Mouse (Mus musculus) lung, postnatal 4 days (tissue): ENCODE data around the gene Megf8.
A peak's percentile ranks its signal among the peaks of the same experiment; 100 is the strongest.

Source experiments
- DNase-seq, 2 experiments: peaks; one replicate each; pipeline ENCODE4 v3.0.0; 2021

Gene Megf8

DNA sequence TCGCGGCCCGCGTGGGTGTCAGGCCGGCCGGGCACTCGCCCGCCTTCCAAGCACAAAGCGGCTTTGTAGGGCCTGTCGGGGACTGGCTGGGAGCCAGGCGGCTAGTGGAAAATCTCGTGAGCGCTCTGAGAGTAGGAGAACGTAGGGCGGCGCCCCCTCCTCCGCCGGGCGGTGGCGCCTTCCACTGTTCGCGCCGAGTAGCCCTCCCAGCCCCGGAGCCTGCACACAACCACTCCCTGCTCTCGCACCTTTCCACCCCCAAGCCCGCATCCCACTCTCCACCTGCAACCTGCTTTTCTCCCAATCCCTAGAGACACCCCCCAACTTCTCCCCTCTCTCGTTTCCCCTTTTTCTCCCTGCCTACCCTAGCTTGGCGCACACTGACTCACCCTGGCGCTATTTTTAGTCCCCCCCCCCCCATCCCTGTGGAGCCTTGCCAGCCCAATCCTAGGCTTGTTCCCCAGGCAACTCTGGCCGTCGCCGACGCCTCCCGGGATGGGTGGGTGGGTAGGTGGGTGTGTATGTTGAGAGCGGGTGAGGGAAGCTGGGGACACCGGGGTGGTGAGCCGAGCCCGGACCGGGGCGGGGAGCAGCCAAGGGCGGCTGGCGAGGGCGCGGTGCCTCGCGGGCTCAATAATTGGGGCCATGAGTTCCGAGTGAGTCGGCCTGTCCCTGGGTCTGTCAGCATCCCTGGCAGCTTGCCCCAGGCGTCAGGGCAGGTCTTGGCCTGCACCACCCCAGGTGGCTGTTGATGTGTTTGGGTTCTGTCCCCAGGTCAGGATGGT, 37.7 kb upstream of the Megf8 start:
- DNase-seq, result peak; percentile 91 to 94

DNA sequence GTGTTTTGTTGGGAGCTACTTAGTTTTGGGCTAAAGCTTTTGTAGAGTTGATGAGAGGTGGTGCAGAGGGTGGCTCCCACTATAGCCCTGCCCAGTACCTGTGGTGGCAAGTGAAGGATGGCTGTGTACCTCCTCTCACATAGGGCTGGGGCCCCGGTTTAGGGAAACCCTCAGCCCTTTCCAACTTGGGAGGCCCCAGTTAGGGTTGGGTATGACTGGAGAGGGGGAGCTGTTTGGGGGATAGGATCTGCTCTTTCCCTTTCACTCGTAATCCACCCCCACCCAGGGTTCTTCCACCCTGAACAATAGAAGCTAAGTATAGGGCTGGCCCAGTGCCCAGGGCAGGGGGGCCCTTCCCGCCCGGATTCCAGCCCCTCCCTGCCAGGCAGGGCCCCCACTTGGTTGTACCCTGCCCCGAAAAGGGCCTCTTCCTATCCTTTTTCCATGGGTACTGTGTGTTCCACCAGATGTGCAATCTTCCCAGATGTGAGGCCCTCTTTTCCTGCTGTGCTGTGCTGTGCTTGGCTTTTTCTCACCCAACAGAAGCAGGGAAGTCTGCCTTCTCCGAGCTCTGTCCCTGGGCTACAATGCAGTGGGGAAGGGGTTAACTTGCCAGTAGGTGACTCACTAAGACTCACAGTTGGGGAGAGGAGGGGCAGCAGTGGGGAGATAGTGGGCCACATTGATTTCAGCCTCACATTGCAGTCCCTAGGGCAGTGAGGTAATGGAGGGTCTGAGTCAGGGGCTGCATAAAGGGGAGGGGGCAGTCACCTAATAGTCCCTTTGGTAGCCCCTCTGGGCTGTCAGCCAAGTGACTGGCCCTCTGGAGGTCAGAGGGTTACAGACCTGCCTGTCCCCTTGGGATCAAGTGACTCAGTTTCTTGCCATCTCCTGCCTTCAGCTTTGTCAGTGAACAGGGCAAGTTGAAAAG, 36.8 kb upstream of the Megf8 start:
- peak; percentile 75 to 86 for DNase-seq

DNA sequence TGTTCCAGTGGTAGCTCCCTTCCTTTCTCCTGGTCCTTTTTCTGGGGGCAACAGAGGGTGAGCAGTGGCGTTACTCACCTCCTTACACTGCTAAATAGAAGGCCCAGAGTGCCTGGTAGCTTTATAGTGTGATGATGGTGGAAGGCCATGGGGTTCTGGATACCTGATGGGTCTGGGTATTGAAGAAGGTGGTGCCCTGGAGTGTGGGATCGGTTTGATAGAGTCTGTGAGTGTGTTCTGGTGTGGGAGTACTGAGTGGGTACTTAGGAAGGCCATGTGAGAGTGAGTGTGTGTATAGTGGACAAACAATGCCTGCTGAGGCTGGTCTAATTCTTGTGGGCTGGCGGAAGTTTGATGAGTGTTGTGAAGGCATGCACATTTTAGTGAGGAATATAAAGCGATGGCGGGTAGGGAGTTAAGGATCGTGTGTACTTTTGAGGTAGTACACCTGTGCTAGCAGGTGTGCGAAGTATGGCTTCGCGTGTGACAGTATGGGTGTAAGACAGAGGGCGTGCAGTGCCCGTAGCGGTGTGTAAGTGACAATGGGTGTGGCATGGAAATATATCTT, 35.7 kb upstream of the Megf8 start:
- peak in 1 of 2 experiments; percentile 18 for DNase-seq

DNA sequence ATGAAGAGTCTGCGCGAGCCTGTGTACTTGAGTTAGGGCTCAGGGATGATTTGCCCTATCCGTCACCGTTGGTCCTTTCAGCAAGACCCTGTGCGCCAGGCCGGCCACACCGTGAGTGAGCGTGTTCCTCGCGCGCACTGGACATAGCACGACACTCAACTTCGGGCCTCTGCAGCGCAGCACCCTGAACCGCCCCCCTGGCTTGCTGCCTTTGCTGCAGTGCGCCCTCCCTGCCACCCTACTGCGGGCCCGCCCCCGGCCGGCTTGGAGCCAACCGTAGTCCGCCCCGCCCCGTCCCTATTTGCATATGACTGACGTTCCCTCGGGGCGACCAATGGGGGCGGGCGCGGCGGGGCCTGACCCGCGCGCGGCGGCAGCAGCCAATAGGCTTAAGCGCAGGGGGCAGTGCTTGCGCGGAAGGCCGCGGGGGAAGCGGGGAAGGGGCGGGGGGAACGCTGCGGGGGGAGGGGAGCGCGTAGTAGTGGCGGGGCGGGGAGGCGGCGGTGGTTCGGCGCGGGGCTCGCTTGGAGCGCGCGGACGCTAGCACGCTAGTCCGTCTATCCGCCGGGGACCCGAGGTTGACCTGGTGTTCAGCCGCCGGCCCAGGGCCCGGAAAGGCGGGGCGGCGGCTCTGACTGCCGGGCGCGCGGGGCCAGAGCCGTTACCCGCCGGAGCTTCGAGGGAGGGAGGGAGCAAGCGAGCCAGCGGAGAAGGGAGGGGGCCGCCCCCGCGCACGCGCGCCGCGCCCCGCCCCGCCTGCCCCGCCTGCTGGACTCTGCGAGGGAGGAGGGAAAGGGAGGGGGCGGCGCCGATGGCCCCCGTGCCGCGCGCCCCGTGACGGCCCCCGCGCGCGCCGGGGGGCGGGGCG, 35.0 kb upstream of the Megf8 start:
- peak; percentile 99 for DNase-seq

DNA sequence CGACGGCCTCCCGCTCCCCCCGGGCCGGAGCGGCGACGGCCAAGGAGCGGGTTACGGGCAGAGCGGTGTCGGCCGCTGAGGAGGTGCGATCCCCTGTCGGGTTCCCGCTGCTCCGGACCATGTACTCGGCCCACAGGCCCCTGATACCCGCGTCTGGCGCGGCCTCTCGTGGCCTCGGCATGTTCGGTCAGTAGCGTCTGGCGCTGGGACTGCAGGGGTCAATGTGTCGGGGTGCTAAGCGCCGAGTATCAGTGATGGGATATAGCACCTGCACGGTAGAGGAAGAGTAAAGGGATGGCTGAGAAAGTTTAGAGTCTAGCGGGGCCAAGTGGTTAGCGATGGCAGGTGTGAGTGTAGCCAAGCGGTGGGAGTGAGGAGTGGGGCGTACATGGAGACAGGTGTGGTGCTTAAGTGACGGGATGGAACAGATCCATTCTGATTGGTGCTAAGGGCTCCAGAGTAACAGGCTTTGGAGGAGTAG, 34.2 kb upstream of the Megf8 start:
- DNase-seq, result peak; percentile 65 to 74

DNA sequence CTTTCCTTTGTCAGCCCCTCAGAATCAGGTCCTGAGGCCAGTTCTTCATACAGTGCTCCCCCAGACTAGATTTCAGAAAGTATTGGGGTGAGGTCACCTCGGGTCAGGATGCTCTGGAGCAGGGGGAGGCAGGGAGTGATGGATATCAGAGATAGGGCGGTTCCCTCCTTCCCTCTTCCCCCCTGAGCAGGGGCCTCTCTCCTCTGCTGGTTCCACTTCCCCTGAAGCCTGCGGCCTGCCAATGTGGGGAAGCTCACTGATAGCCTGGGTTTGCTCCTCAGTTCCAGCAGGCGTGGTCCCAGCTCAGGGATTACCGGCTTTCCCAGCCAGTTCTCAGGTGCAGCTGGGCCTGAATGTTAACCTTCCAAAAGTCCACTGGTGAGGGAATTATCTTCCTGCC, 33.3 kb upstream of the Megf8 start:
- peak in 1 of 2 experiments; percentile 40 for DNase-seq

DNA sequence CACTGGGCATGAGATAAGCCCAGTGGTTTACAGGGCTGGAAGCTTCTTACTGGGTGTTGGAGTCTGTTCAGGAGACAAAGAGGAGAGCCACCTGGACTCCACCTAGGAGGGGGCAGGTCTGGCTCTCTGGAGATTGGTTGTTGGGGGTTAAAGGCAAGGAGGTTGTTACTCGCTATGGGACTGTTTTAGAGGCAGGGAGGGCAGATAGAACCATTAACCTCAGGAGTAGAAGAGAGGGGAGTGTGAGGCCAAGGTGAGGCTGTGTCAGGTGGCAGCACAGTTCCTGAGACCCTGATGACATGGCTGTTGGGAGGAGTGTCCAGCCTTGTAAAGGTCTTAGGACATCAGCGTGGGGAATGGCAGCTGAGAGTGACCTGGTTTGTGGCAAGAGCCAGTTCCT, 32.8 kb upstream of the Megf8 start:
- no peak for DNase-seq

DNA sequence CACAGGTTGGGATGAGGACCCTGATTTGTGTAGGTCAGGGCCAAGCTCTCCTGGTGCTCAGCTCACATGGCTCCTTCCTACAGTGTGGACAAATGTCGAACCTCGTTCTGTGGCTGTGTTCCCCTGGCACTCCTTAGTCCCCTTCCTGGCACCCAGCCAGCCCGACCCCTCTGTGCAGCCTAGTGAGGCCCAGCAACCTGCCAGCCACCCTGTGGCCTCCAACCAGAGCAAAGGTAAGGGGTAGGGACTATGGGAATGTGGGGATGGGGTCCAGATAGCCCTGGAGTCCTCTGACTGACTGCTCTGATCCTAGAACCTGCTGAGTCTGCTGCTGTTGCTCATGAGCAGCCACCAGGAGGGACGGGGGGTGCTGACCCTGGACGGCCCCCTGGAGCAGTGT, 32.2 kb upstream of the Megf8 start:
- peak in 1 of 2 experiments; percentile 37 for DNase-seq

DNA sequence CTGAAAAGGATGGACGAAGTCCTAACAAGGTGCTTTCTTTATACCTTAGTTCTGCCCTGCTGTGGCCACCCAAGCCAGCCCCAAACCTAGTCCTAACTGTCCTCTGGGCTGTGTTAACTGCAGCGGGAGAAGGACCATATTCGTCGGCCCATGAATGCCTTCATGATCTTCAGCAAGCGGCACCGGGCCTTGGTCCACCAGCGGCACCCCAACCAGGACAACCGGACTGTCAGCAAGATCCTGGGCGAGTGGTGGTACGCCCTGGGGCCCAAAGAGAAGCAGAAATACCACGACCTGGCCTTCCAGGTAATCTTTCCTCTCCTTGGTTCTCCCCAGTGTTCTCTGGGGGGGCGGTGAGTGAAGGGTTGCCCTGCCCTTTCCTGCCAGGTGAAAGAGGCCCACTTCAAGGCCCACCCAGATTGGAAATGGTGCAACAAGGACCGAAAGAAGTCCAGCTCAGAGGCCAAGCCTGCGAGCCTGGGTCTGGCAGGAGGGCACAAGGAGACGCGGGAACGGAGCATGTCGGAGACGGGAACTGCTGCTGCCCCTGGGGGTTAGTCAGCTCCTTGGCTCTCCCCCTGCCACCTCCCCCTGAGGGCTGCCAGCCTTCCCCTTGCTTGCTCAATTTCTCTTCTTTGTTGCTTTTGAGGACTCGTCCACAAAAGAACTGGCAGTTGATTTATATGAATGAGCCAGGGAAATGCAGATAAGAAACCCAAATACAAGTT, 31.3 kb upstream of the Megf8 start:
- no peak for DNase-seq

DNA sequence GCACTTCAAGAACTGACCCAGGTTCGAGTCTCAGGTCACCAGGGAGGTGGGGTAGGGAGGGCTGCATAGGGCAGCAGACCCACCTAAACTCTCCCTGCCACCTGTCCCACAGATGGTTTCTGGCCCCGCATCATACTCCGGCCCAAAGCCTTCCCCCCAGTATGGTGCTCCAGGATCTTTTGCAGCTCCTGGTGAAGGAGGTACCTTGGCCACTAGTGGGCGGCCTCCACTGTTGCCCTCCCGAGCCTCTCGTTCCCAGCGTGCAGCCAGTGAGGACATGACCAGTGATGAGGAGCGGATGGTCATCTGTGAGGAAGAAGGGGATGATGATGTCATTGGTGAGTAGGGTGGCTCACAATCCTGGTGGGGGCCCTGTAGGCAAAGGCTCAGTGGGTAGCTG, 30.0 kb upstream of the Megf8 start:
- no peak for DNase-seq

DNA sequence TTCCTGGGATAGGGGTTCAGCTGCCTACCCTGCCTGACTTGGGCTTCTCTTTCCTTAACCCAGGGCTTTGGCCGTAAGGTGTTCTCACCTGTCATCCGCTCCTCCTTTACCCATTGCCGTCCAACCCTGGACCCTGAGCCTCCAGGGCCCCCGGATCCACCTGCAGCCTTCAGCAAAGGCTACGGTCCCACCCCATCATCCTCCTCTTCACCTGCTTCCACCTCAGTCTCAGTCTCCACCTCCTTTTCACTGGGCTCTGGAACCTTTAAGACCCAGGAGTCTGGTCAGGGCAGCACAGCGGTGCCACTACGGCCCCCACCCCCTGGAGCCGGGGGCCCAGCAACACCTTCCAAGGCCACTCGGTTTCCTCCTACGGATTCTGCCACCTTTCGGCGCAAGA, 29.0 kb upstream of the Megf8 start:
- DNase-seq, result no peak

DNA sequence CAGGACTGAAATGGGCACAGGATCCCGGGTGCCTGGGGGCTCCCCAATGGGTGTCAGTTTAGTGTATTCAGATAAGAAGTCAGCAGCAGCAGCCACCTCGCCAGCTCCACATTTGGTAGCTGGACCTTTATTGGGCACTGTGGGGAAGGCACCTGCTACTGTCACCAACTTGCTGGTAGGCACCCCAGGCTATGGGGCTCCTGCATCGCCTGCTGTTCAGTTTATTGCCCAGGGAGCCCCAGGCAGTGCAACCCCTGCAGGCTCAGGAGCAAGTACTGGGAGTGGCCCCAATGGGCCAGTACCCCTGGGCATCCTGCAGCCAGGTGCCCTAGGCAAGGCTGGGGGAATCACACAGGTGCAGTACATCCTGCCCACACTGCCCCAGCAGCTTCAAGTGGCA, 28.2 kb upstream of the Megf8 start:
- no peak for DNase-seq

DNA sequence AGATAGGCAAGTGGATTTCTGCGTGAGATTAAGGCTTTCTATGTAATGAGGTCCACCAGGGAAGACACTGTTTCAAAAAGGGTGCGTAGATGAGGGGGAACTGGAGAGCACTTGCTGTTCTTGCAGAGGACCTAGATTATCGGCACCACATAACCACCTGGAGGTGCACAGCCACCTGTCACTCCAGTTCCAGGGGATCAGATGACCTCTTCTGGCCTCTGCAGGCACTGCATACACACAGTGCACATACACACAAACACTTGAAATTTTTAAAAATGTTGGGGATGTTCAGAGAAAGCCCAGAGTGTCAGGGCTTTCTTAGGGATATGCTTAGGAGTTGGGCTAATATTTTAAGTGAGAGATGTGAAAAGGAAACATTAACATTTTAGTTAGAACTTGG, 27.0 kb upstream of the Megf8 start:
- no peak for DNase-seq

DNA sequence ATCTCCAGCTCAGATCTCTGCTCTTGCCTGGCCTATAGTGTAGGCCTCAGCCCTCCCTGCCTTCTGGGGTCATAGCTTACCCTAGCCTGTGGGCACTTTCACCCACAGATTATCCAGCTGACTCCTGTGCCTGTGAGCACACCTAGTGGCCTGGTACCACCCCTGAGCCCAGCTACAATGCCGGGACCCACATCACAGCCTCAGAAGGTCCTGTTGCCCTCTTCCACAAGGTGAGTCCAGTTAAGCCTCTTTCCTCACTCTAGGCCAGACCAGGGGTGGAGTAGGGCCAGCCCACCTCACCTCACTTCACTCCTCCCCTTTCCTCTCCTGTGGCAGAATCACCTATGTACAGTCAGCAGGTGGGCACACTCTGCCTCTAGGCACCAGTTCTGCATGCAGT, 26.5 kb upstream of the Megf8 start:
- DNase-seq, result no peak

DNA sequence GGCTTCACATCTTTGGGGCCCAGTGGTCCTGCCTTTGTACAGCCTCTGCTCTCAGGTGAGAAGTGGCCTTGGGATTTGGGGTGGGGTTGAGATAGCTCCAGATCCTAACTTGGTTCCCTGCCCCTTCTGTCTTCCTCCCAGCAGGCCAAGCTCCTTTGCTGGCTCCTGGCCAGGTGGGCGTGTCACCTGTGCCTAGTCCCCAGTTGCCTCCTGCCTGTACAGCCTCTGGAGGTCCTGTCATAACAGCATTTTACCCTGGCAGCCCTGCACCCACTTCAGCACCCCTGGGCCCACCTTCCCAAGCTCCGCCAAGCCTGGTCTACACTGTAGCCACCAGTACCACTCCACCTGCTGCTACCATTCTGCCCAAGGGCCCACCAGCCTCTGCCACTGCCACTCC, 26.1 kb upstream of the Megf8 start:
- DNase-seq, result peak; percentile 58 to 70

DNA sequence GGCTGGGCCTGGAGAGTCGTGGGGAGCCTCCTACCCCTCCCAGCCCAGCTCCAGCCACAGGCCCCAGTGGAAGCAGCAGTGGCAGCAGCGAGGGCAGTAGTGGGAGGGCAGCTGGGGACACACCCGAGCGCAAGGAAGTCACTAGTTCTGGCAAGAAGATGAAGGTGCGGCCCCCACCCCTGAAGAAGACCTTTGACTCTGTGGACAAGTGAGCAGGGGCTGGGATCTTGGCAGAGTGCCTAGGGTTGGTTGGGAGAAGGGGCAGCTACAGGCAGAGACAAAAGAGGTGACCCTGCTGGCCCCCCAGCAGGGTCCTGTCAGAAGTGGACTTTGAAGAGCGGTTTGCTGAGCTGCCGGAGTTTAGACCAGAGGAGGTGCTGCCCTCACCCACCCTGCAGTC, 24.9 kb upstream of the Megf8 start:
- DNase-seq, result no peak

DNA sequence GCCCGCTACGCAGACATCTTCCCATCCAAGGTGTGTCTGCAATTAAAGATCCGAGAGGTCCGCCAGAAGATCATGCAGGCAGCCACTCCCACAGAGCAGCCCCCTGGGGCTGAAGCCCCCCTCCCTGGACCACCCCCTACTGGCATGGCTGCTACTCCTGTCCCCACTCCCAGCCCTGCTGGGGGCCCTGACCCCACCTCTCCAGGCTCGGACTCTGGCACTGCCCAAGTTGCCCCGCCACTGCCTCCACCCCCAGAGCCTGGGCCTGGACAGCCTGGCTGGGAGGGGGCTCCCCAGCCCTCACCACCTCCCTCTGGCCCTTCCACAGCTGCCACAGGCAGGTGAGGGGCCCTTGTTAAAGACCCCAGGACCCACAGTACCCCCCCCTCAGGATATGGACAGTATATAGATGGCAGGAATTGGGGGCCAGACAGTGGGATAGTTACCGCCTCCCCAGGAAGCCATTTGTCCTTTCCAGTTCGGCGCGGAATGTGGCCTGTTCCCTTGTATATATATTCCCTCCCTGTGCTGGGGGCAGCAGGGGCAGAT, 23.7 kb upstream of the Megf8 start:
- no peak for DNase-seq

DNA sequence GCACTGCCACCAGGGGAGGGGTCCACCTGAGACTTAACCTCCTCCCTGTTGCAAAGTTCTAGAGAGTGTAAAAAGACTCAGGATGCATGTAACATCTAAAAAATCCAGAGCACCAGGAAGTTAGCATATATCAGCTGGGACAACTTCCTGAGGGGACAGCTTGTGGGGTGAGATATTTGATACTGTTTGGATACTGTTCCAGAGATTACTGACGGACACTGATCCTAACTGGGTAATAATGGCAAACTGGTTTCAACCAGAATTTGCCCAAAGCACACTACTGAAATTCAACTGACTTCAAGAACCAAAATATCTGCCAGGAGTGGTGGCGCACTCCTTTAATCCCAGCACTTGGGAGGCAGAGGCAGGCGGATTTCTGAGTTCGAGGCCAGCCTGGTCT, 22.5 kb upstream of the Megf8 start:
- DNase-seq, result no peak

DNA sequence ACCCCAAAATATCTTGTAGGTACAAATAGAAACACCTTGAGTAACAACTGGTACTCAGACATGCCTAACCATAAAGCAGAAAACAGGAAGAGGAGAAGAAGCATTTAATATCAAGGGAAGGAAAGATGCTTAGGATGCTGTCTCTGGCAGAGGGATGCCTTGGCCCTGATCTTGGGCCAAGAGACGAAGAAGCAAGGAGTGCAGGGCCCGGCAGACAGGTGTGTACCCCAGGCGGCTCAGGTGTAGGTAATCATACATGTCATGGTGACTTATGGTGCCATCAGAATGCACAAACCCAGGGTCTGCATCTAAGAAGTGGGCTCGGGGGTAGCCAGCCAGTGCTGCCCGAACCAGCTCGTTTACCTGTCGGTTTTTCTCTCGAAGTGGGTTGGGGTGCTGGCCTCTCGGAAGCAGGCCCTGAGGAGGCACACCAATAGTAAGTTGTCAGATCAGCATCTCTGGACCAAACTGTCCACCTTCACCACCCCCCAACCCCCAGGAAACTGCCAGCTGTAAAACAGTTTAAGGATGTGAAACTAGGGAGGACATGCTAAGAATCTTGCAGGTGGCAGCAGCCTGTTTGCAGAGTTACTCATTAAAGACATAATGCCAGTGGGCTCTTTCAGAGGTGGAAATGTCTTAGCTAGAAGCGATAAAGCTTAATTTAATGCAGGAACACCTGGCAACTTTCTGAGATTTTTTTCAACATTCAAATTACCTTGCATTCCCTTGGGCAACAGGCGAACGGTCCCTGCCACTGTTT, 21.8 kb upstream of the Megf8 start:
- no peak for DNase-seq

DNA sequence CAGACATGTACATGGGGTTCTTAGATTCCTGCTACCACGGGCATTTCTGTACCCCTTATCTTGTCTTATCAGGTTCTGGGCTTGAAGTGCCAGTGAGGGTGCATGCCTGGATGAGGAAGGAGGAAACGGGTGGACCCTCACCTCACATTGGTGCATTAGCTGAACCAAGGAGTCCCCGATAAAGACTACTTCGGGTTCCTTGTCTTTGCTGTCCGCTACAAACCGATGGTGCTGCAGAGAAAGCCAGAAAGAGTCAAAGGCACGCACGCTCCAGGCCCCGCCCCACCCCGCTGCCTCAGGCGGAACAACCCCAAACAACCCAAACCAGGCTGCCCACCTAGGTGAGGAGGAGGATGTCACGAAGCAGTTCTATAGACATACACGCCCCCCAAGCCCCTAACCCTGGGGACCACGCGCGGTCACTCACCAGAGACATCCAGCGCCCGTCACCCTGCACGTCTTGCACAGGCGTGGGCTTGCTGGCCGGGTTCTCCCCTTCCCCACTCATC, 20.0 kb upstream of the Megf8 start:
- peak in 1 of 2 experiments; percentile 56 for DNase-seq
